Mouse (Mus musculus): ENCODE results near the gene Hnrnpr. TPM values are rescaled to one million over a fixed set of nuclear protein-coding genes. Genes with fewer than 3 reads are reported as not detected.

Gene Hnrnpr
- polyA plus RNA-seq, 1 experiment from 2014 or later: 266 TPM

- peaks cover 21% of the 10 kb centered on the region for H3K27me3 ChIP-seq
- peak overlapping the region; percentile 87 for H3K4me2 ChIP-seq
- WGBS: under 1% methylated on average over 25 of the region's 25 CpGs
- peak overlapping the region; percentile 94 for H3K27ac ChIP-seq
- peaks cover 33% of the 10 kb centered on the region for H3K36me3 ChIP-seq (replicated peaks)
- ATAC-seq (ENCODE audit: low FRiP score): peak; percentile 94
- peak overlapping the region; percentile 70; the same call in 1 of the 2 replicates for H3K9ac ChIP-seq
- peaks cover 55% of the 10 kb centered on the region for H3K4me1 ChIP-seq
- H3K4me3 ChIP-seq (replicated peaks): peak overlapping the region; percentile 69
- peaks cover 7% of the 10 kb centered on the region for H3K9me3 ChIP-seq
Observed at GRCm38 (mm10) chr4:136285348-136285810, 25.4 kb upstream of the Hnrnpr start.

- peaks cover 7% of the 10 kb centered on the region for H3K9me3 ChIP-seq
- H3K4me2 ChIP-seq: peak overlapping the region; percentile 87
- peak overlapping the region; percentile 70 for H3K9ac ChIP-seq
- WGBS: under 1% methylated on average over 29 of the region's 29 CpGs
- peak; percentile 84 for ATAC-seq (ENCODE audit: low FRiP score)
- peaks cover 38% of the 10 kb centered on the region for H3K36me3 ChIP-seq (replicated peaks)
- H3K4me1 ChIP-seq: peaks cover 61% of the 10 kb centered on the region
- H3K4me3 ChIP-seq (replicated peaks): peak overlapping the region; percentile 69
- peaks cover 26% of the 10 kb centered on the region for H3K27me3 ChIP-seq
- peak overlapping the region; percentile 94 for H3K27ac ChIP-seq
Observed at GRCm38 (mm10) chr4:136285811-136286371, 24.9 kb upstream of the Hnrnpr start.

GRCm38 (mm10) chr4:136289918-136290780 is 20.6 kb upstream of the Hnrnpr start:
- H3K9me3 ChIP-seq: peaks cover 7% of the 10 kb centered on the region
- H3K9ac ChIP-seq: peak overlapping the region; percentile 47
- H3K4me3 ChIP-seq (replicated peaks): peak overlapping the region; percentile 15; the same call in 1 of the 2 replicates
- no peak overlapping the region for H3K27ac ChIP-seq
- peaks cover 77% of the 10 kb centered on the region for H3K36me3 ChIP-seq (replicated peaks)
- no peak for ATAC-seq (ENCODE audit: low FRiP score)
- 25% methylated on average over 66 of the region's 66 CpGs for WGBS
- peaks cover 35% of the 10 kb centered on the region for H3K4me1 ChIP-seq
- peaks cover 26% of the 10 kb centered on the region for H3K27me3 ChIP-seq
- peak overlapping the region; percentile 27 for H3K4me2 ChIP-seq

- H3K27me3 ChIP-seq: peaks cover 26% of the 10 kb centered on the region
- peak overlapping the region; percentile 15; the same call in 1 of the 2 replicates for H3K4me3 ChIP-seq (replicated peaks)
- WGBS: 32% methylated on average over 39 of the region's 39 CpGs
- peaks cover 35% of the 10 kb centered on the region for H3K4me1 ChIP-seq
- peak overlapping the region; percentile 27 for H3K4me2 ChIP-seq
- peaks cover 7% of the 10 kb centered on the region for H3K9me3 ChIP-seq
- H3K9ac ChIP-seq: peak overlapping the region; percentile 47
- ATAC-seq (ENCODE audit: low FRiP score): no peak
- H3K27ac ChIP-seq: no peak overlapping the region
- peaks cover 80% of the 10 kb centered on the region for H3K36me3 ChIP-seq (replicated peaks)
Observed at GRCm38 (mm10) chr4:136290781-136291595, 19.8 kb upstream of the Hnrnpr start.

- Histone ChIP-seq H3K9me3 (peaks cover 7% of the 10 kb centered on the region), H3K27me3 (peaks cover 26% of the 10 kb centered on the region), H3K9ac (no peak overlapping the region), H3K4me1 (peaks cover 29% of the 10 kb centered on the region), H3K27ac (no peak overlapping the region), H3K4me3 (replicated peaks) (no peak overlapping the region), H3K4me2 (no peak overlapping the region), H3K36me3 (replicated peaks) (peaks cover 80% of the 10 kb centered on the region)
- WGBS: 84% methylated on average over 6 of the region's 6 CpGs
- ATAC-seq (ENCODE audit: low FRiP score): no peak
Observed at GRCm38 (mm10) chr4:136291692-136292091, 19.1 kb upstream of the Hnrnpr start.

- peaks cover 4% of the 10 kb centered on the region for H3K4me1 ChIP-seq
- no peak overlapping the region for H3K9ac ChIP-seq
- WGBS: 76% methylated on average over 7 of the region's 7 CpGs
- no peaks in the 10 kb centered on the region for H3K27me3 ChIP-seq
- H3K4me3 ChIP-seq (replicated peaks): no peak overlapping the region
- no peak overlapping the region for H3K27ac ChIP-seq
- peaks cover 41% of the 10 kb centered on the region for H3K36me3 ChIP-seq (replicated peaks)
- H3K9me3 ChIP-seq: no peaks in the 10 kb centered on the region
- ATAC-seq (ENCODE audit: low FRiP score): no peak
- H3K4me2 ChIP-seq: no peak overlapping the region
Observed at GRCm38 (mm10) chr4:136295941-136296340, 14.8 kb upstream of the Hnrnpr start.

GRCm38 (mm10) chr4:136302462-136302861 is 8.3 kb upstream of the Hnrnpr start:
- no peak overlapping the region for H3K27ac ChIP-seq
- H3K9me3 ChIP-seq: no peaks in the 10 kb centered on the region
- H3K4me1 ChIP-seq: no peaks in the 10 kb centered on the region
- 80% methylated on average over 4 of the region's 4 CpGs for WGBS
- no peak overlapping the region for H3K9ac ChIP-seq
- H3K27me3 ChIP-seq: no peaks in the 10 kb centered on the region; the same call in 1 of the 2 replicates
- no peak overlapping the region for H3K4me2 ChIP-seq
- H3K4me3 ChIP-seq (replicated peaks): no peak overlapping the region
- H3K36me3 ChIP-seq (replicated peaks): no peaks in the 10 kb centered on the region
- ATAC-seq (ENCODE audit: low FRiP score): no peak

- Histone ChIP-seq H3K4me1 (peaks cover 1% of the 10 kb centered on the region; the same call in 1 of the 2 replicates), H3K9me3 (no peaks in the 10 kb centered on the region), H3K9ac (no peak overlapping the region), H3K36me3 (replicated peaks) (no peaks in the 10 kb centered on the region), H3K27me3 (no peaks in the 10 kb centered on the region; the same call in 1 of the 2 replicates), H3K27ac (no peak overlapping the region), H3K4me2 (no peak overlapping the region), H3K4me3 (replicated peaks) (no peak overlapping the region)
- ATAC-seq (ENCODE audit: low FRiP score): no peak
- WGBS: 49% methylated on average over 2 of the region's 2 CpGs
Observed at GRCm38 (mm10) chr4:136304181-136304580, 6.6 kb upstream of the Hnrnpr start.

- WGBS: 64% methylated on average over 2 of the region's 2 CpGs
- Histone ChIP-seq H3K27ac (no peak overlapping the region), H3K27me3 (no peaks in the 10 kb centered on the region; the same call in 1 of the 2 replicates), H3K4me3 (replicated peaks) (no peak overlapping the region), H3K9me3 (no peaks in the 10 kb centered on the region), H3K4me1 (peaks cover 21% of the 10 kb centered on the region), H3K4me2 (no peak overlapping the region), H3K9ac (no peak overlapping the region), H3K36me3 (replicated peaks) (no peaks in the 10 kb centered on the region)
- ATAC-seq (ENCODE audit: low FRiP score): no peak
Observed at GRCm38 (mm10) chr4:136308355-136308754, 2.4 kb upstream of the Hnrnpr start.

GRCm38 (mm10) chr4:136309780-136310179 is 962 bp upstream of the Hnrnpr start:
- H3K27ac ChIP-seq: peak overlapping the region; percentile 99

GRCm38 (mm10) chr4:136311042-136311999 is 579 bp downstream of the Hnrnpr start:
- peak overlapping the region; percentile 99 for H3K27ac ChIP-seq
- H3K36me3 ChIP-seq (replicated peaks): peaks cover 1% of the 10 kb centered on the region; the same call in 1 of the 2 replicates
- no peaks in the 10 kb centered on the region for H3K9me3 ChIP-seq
- peak overlapping the region; percentile 100 for H3K9ac ChIP-seq
- ATAC-seq (ENCODE audit: low FRiP score): 0 out of 2 replicates have a peak, but pooled peaks have one; percentile 7
- peak overlapping the region; percentile 94 for H3K4me3 ChIP-seq (replicated peaks)
- WGBS: under 1% methylated on average over 77 of the region's 81 CpGs
- peak overlapping the region; percentile 65 for H3K4me2 ChIP-seq
- no peaks in the 10 kb centered on the region; the same call in 1 of the 2 replicates for H3K27me3 ChIP-seq
- H3K4me1 ChIP-seq: peaks cover 38% of the 10 kb centered on the region

More at GRCm38 (mm10) chr4:136309780-136310179, 962 bp upstream of the Hnrnpr start:
- no peaks in the 10 kb centered on the region for H3K36me3 ChIP-seq (replicated peaks)
- 6% methylated on average over 11 of the region's 11 CpGs for WGBS
- H3K27me3 ChIP-seq: no peaks in the 10 kb centered on the region; the same call in 1 of the 2 replicates
- peaks cover 34% of the 10 kb centered on the region for H3K4me1 ChIP-seq
- peak overlapping the region; percentile 65 for H3K4me2 ChIP-seq
- H3K4me3 ChIP-seq (replicated peaks): peak overlapping the region; percentile 94
- no peak for ATAC-seq (ENCODE audit: low FRiP score)
- H3K9me3 ChIP-seq: no peaks in the 10 kb centered on the region
- H3K9ac ChIP-seq: peak overlapping the region; percentile 65

Data from forebrain, embryonic 12.5 days (tissue).